Mouse (Mus musculus): ENCODE data around the gene Akt2.

- TF ChIP-seq POLR2A (IDR thresholded peaks at IDR 0.05; ENCODE audit: borderline replicate concordance, extremely low read depth, low read depth, low read length), result no peak
- TF ChIP-seq CTCF (IDR thresholded peaks at IDR 0.05; ENCODE audit: insufficient read depth, low read length), result no peak
Observed at GRCm38 (mm10) chr7:27560291-27560887, 31.0 kb upstream of the Akt2 start.

Measured in lung, adult 2 months (tissue).